Mouse (Mus musculus): ENCODE results near the gene Prss38. TPM values are rescaled to one million over a fixed set of nuclear protein-coding genes. Genes with fewer than 3 reads are reported as not detected.
"Not testable (repeated sequence)": the region's sequence is repeated elsewhere in the genome, so short reads cannot be mapped to it uniquely, and the experiment has no call there.

Gene Prss38
- total RNA-seq, 2 experiments from 2014 or later: not detected

- DNase-seq: no peak
Measured at GRCm38 (mm10) chr11:59369848-59370247, 5.6 kb downstream of the Prss38 start.

- DNase-seq: not testable (repeated sequence)
Measured at GRCm38 (mm10) chr11:59367955-59368354, 7.5 kb downstream of the Prss38 start.

- DNase-seq: no peak
Measured at GRCm38 (mm10) chr11:59366633-59367032, 8.8 kb downstream of the Prss38 start.

- DNase-seq: no peak
Measured at GRCm38 (mm10) chr11:59366031-59366430, 9.4 kb downstream of the Prss38 start.

GRCm38 (mm10) chr11:59364417-59364816, 11.0 kb downstream of the Prss38 start:
- DNase-seq: peak; percentile 27

- DNase-seq: no peak
Measured at GRCm38 (mm10) chr11:59364007-59364406, 11.4 kb downstream of the Prss38 start.

GRCm38 (mm10) chr11:59361291-59361690, 14.2 kb downstream of the Prss38 start:
- DNase-seq: no peak

- DNase-seq: no peak
Measured at GRCm38 (mm10) chr11:59356874-59357289, 18.6 kb downstream of the Prss38 start.

GRCm38 (mm10) chr11:59354793-59355192, 20.7 kb downstream of the Prss38 start:
- no peak for DNase-seq

- no peak for DNase-seq
Measured at GRCm38 (mm10) chr11:59350326-59350725, 25.1 kb downstream of the Prss38 start.

- DNase-seq: peak; percentile 75
Measured at GRCm38 (mm10) chr11:59346166-59346910, 29.1 kb downstream of the Prss38 start.

GRCm38 (mm10) chr11:59342956-59343355, 32.5 kb downstream of the Prss38 start:
- no peak for DNase-seq

GRCm38 (mm10) chr11:59338736-59339120, 36.7 kb downstream of the Prss38 start:
- DNase-seq: no peak

- no peak for DNase-seq
Measured at GRCm38 (mm10) chr11:59337955-59338735, 37.3 kb downstream of the Prss38 start.

- DNase-seq: no peak
Measured at GRCm38 (mm10) chr11:59336381-59336780, 39.1 kb downstream of the Prss38 start.

GRCm38 (mm10) chr11:59335942-59336341, 39.5 kb downstream of the Prss38 start:
- DNase-seq: no peak

- DNase-seq: peak; percentile 54
Measured at GRCm38 (mm10) chr11:59335150-59335549, 40.3 kb downstream of the Prss38 start.

- no peak for DNase-seq
Measured at GRCm38 (mm10) chr11:59332938-59333337, 42.5 kb downstream of the Prss38 start.

GRCm38 (mm10) chr11:59331167-59331869, 44.1 kb downstream of the Prss38 start:
- no peak for DNase-seq

GRCm38 (mm10) chr11:59330560-59330959, 44.9 kb downstream of the Prss38 start:
- DNase-seq: peak; percentile 65

GRCm38 (mm10) chr11:59329616-59330015, 45.8 kb downstream of the Prss38 start:
- no peak for DNase-seq

GRCm38 (mm10) chr11:59327625-59328024, 47.8 kb downstream of the Prss38 start:
- no peak for DNase-seq

- DNase-seq: no peak
Measured at GRCm38 (mm10) chr11:59324777-59325176, 50.7 kb downstream of the Prss38 start.
